Mouse (Mus musculus) intestine, embryonic 15.5 days (tissue): Measurements from ENCODE around the gene Nr1h5. TPM values are rescaled to one million over a fixed set of nuclear protein-coding genes. Genes with fewer than 3 reads are reported as not detected.

Experiments
- ATAC-seq: fragments of 200-750 bp; cut with Nextera tagmentation; 2 replicates; pipeline ENCODE4 v1.8.0; 2017; ENCODE audit warnings: moderate TSS enrichment, moderate library complexity
- H3K27ac ChIP-seq: fragments of 300-500 bp; sonication (generic); 2 replicates; pipeline ENCODE4 v1.5.1; 2015; ENCODE audit warnings: mild to moderate bottlenecking, inconsistent platforms
- H3K27me3 ChIP-seq: fragments of 300-500 bp; sonication (generic); replicated peaks from 2 replicates; pipeline ENCODE4 v1.6.1; 2015; ENCODE audit warnings: inconsistent platforms
- H3K36me3 ChIP-seq: fragments of 300-500 bp; sonication (generic); 2 replicates; pipeline ENCODE4 v1.6.1; 2015; ENCODE audit warnings: inconsistent platforms
- H3K4me1 ChIP-seq: fragments of 300-500 bp; sonication (generic); replicated peaks from 2 replicates; pipeline ENCODE4 v1.6.1; 2015; ENCODE audit warnings: inconsistent platforms
- H3K4me2 ChIP-seq: fragments of 300-500 bp; sonication (generic); replicated peaks from 2 replicates; pipeline ENCODE4 v1.6.1; 2015; ENCODE audit warnings: mild to moderate bottlenecking, inconsistent platforms
- H3K4me3 ChIP-seq: fragments of 300-500 bp; sonication (generic); replicated peaks from 2 replicates; pipeline ENCODE4 v1.5.1; 2015; ENCODE audit warnings: inconsistent platforms
- H3K9ac ChIP-seq: fragments of 300-500 bp; sonication (generic); 2 replicates; pipeline ENCODE4 v1.6.1; 2015; ENCODE audit warnings: inconsistent platforms
- H3K9me3 ChIP-seq: fragments of 300-500 bp; sonication (generic); 2 replicates; pipeline ENCODE4 v1.6.1; 2016; ENCODE audit warnings: inconsistent platforms
- WGBS: fragments of 180-500 bp; shearing (Covaris S2); methylation state at CpG from one replicate; pipeline ENCODE4 v1.1.7; 2015; 5-methylcytosine and 5-hydroxymethylcytosine counted together
- polyA plus RNA-seq: library from polyadenylated mRNA; unstranded; fragments of >200 nt; fragmentation: Nextera tagmentation; extraction: Ambion mirVana; gene quantifications from 2 replicates; pipeline ENCODE4 v1.2.1, GENCODE M21; 2015

Nr1h5 gene
- polyA plus RNA-seq, 1 experiment from 2014 or later: 0.06 TPM

DNA sequence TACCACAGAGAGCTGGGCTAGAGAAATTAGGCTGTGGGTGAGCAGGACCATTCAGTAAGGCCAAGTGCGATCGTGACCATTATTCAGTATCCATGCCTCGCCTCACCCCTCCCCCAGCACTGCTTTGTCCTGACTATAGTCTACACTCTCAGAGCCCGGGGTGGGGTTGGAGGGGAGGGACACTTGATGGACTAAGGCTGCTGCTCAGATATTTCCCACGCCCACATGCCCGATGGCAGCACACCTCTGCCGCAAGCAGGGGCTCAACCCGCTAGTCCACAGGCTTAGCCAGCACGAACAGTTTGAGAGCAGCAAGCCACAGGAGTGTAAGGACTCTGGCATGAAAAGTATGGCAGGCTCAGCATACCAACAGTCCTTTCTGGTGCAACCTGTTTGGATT lies 6.1 kb upstream of the Nr1h5 start:
- no peak overlapping the region for H3K4me2 ChIP-seq
- no peak overlapping the region for H3K27ac ChIP-seq
- no peak overlapping the region for H3K9ac ChIP-seq
- no peaks in the 10 kb centered on the region for H3K9me3 ChIP-seq
- H3K27me3 ChIP-seq: no peaks in the 10 kb centered on the region
- no peak; the same call in 1 of the 2 replicates for ATAC-seq
- H3K4me3 ChIP-seq: no peak overlapping the region
- 63% methylated on average over 9 of the region's 9 CpGs for WGBS
- H3K36me3 ChIP-seq: no peaks in the 10 kb centered on the region
- H3K4me1 ChIP-seq: no peaks in the 10 kb centered on the region; the same call in 1 of the 2 replicates

DNA sequence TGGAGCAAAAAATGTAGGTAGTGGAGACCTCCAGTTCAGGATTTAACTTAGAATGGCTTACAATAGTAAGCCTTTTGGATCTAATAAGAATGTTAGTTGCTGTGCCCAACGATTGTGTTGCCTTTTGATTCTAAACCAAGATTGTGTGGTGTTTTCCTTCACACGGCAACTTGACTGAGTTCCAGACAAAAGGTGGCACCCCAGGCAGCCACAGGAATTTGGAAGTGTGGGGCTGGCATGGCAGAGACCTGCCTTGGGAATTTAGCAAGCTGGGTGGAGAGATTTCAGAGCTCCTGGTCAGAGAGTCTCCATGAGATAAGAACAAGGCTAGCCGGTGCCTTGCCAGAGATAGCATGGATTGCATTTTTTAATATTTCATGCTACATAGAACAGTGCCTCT lies 8.3 kb downstream of the Nr1h5 start:
- ATAC-seq: no peak
- Histone ChIP-seq H3K4me2 (no peak overlapping the region), H3K27me3 (no peaks in the 10 kb centered on the region), H3K9me3 (no peaks in the 10 kb centered on the region), H3K27ac (no peak overlapping the region), H3K4me3 (no peak overlapping the region), H3K4me1 (no peaks in the 10 kb centered on the region), H3K9ac (no peak overlapping the region), H3K36me3 (no peaks in the 10 kb centered on the region)
- 70% methylated on average over 3 of the region's 3 CpGs for WGBS

DNA sequence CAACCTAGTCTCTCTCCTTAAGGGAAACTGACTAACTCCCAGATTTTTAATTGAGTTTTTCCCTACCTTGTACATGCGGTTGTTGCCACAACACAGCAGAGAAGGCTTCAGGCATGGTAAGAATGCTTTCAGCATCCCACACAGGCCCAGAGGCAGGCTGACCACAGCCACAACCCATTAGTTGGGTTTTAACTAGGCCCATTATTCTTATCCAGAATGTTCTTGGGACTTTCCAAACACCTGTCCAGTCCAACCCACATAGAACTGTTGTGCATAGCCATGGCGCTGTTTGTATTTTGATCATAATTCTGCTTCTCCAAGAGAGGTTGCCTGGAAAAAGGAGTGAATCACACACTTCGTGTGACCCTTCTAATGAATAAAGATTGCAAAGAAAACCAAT lies 8.8 kb downstream of the Nr1h5 start:
- Histone ChIP-seq H3K9me3 (no peaks in the 10 kb centered on the region), H3K27me3 (no peaks in the 10 kb centered on the region), H3K4me2 (no peak overlapping the region), H3K4me3 (no peak overlapping the region), H3K9ac (no peak overlapping the region), H3K36me3 (no peaks in the 10 kb centered on the region), H3K27ac (no peak overlapping the region), H3K4me1 (no peaks in the 10 kb centered on the region)
- 93% methylated on average over 3 of the region's 3 CpGs for WGBS
- no peak for ATAC-seq

DNA sequence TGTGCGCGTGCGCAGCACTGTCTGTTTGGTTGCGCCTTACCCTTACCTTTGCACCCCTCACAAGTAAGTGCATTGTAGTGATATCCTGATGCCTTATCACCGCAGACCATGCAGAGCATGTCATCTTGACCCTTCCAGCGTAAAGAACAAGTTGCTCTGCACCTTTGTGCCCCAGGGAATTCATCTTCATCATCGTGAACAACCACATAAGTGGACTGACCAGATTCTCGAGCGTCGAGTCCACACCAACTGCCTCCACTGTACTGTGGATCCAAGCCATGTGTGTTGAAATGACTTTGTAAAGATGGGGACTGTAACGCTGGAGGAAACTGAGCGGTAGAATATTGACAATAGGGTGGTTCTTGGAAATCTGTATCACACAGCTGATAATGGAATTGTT lies 9.5 kb downstream of the Nr1h5 start:
- WGBS: 91% methylated on average over 12 of the region's 12 CpGs
- Histone ChIP-seq H3K27me3 (no peaks in the 10 kb centered on the region), H3K4me3 (no peak overlapping the region), H3K4me2 (no peak overlapping the region), H3K9ac (no peak overlapping the region), H3K27ac (no peak overlapping the region), H3K36me3 (no peaks in the 10 kb centered on the region), H3K9me3 (no peaks in the 10 kb centered on the region), H3K4me1 (no peaks in the 10 kb centered on the region)
- no peak for ATAC-seq

DNA sequence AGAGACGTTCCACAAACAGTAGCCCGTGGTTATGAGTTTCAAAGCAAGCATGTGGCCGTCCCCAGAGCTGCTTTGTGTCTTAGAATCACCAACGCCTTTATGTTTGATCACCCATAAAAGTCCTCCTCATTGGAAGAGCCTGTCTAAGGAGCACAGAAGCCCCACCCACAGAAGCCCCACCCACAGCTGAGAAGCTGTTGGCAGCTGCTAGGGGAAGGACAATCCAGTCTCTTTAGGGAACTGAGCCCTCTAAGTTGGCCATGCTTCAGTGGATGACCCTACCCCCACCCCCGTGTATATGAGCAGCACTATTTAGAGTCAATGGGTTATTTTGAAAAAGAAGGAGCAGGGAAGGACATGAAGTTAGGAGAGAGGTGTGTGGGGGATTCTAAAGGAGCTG lies 17.1 kb downstream of the Nr1h5 start:
- Histone ChIP-seq H3K4me2 (no peak overlapping the region), H3K4me1 (no peaks in the 10 kb centered on the region), H3K36me3 (no peaks in the 10 kb centered on the region), H3K9me3 (no peaks in the 10 kb centered on the region), H3K4me3 (no peak overlapping the region), H3K27ac (no peak overlapping the region), H3K9ac (no peak overlapping the region), H3K27me3 (no peaks in the 10 kb centered on the region)
- no peak for ATAC-seq
- WGBS: 59% methylated on average over 5 of the region's 5 CpGs

DNA sequence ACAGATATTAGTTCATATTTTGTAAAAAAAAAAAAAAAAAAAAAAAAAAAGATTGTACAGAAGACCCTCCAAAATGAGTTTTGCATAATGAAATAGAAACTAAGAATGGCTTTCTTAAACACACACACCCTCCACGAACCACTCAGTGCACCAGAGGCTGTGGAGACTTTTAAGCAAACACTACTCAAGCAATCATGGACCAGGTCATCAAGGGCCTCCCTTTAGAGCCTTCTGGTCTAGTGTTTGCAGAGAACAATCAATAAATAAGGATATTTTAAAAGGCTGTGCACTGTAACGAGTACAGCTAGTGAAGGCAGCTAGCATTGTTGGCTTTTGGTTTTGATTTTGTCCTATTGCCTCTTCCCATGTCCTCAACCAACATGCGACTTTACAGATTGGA lies 17.6 kb downstream of the Nr1h5 start:
- Histone ChIP-seq H3K27me3 (no peaks in the 10 kb centered on the region), H3K4me1 (no peaks in the 10 kb centered on the region), H3K4me3 (no peak overlapping the region), H3K27ac (no peak overlapping the region), H3K4me2 (no peak overlapping the region), H3K9me3 (no peaks in the 10 kb centered on the region), H3K9ac (no peak overlapping the region), H3K36me3 (no peaks in the 10 kb centered on the region)
- WGBS: 68% methylated on average over 3 of the region's 3 CpGs
- no peak for ATAC-seq

DNA sequence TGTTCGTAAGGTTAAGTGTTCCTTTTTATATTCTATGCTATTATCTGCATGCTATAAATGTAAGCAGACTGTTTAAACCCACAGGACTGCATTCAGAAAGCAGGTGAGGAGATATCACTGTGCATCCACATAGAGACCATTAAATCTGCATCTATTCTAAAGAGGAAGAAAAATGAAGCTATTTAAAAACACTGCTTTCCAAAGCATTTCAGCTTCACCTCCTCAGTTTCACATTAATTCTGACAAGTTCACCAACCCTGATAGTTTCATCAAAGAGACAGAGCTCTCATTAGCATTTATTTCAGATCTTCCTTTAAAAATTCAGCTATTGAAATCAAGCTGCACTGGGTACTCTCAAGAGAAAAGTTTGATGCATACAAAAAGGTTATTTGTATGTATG lies 25.8 kb downstream of the Nr1h5 start:
- H3K9me3 ChIP-seq: no peaks in the 10 kb centered on the region
- no peak overlapping the region for H3K4me3 ChIP-seq
- 98% methylated on average over 1 of the region's 1 CpGs for WGBS
- no peak overlapping the region for H3K9ac ChIP-seq
- H3K36me3 ChIP-seq: no peaks in the 10 kb centered on the region
- no peak for ATAC-seq
- no peaks in the 10 kb centered on the region for H3K27me3 ChIP-seq
- no peak overlapping the region for H3K27ac ChIP-seq
- no peak overlapping the region for H3K4me2 ChIP-seq
- no peaks in the 10 kb centered on the region for H3K4me1 ChIP-seq

DNA sequence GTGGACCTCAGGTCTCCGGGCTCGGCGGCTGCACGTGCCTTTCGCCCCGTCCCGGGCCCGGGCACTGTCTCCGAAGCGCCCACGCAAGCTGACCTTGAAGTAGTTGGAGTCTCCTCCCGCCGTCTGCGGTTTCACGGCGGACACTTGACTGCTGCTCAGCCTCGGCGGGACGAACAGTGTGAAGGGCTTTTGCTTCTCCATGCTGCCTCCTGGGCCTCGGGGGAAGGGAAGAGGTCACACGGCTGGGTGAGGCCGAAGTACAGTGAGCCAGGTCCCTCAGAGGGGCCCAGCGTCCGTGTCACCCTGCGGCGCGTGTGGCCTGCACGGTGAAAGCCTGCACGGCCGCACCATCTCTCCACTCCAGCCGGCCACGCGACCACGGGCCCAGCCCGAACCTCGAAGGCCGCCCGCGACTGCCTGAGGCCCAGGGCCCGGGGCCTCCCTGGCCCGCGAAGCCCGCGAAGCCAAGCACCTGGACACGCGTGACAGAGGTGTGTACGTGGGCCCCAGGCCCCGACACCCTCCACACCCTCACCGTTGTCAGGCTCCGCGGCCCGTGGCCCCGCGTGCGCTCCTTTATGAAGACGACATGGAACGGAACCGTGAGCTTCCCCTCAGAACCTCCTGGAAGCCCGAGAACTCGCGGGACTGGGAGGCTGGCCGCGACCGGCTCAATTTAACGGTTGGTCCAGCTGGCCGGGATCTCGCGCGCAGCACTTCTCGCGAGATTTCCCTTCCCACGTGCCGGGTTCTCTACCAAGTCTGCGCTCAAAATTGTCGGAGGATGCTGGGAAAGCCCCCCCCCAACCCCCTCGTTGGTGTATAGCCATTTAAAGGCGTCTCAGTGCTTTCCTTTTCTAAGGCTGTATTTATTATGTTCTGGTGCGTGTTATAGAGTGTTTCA lies 28.2 kb downstream of the Nr1h5 start, which contains the start of gene Sycp1:
Gene Sycp1, minus strand, starts transcription at position 650 of the 904 bp plus-strand sequence.
- ATAC-seq: no peak
- no peaks in the 10 kb centered on the region for H3K36me3 ChIP-seq
- H3K4me2 ChIP-seq: no peak within 1 kb of the TSS
- H3K9ac ChIP-seq: no peak within 1 kb of the TSS
- H3K27me3 ChIP-seq: no peaks in the 10 kb centered on the region
- 92% methylated on average over 78 of the region's 78 CpGs for WGBS
- H3K4me3 ChIP-seq: no peak within 1 kb of the TSS
- H3K4me1 ChIP-seq: no peaks in the 10 kb centered on the region
- H3K9me3 ChIP-seq: no peaks in the 10 kb centered on the region
- H3K27ac ChIP-seq: no peak within 1 kb of the TSS

DNA sequence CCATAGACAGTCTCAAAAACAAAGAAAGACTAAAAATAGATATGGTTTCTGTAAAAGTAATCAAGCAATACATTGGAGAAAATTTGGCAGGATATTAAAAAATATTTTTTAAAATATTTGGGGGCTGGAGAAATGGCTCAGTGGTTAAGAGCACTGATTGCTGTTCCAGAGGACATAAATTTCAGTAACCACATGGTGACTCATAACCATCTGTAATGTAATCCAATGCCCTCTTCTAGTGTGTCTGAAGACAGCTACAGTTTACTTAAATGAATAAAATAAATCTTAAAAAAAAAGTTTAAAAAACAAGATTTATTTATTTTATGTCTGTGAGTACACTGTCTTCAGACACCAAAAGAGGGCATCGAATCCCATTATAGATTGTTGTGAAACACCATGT lies 64.8 kb downstream of the Nr1h5 start:
- H3K4me1 ChIP-seq: no peaks in the 10 kb centered on the region
- no peak overlapping the region for H3K4me2 ChIP-seq
- no peak for ATAC-seq
- H3K9ac ChIP-seq: no peak overlapping the region
- no peaks in the 10 kb centered on the region for H3K36me3 ChIP-seq
- no peaks in the 10 kb centered on the region for H3K27me3 ChIP-seq
- WGBS: 92% methylated on average over 1 of the region's 1 CpGs
- H3K27ac ChIP-seq: no peak overlapping the region
- no peak overlapping the region for H3K4me3 ChIP-seq
- H3K9me3 ChIP-seq: no peaks in the 10 kb centered on the region

Other genes with a start within 250 kb of the Nr1h5 start
- gene Tspan2, start 229.6 kb downstream of the Nr1h5 start, polyA plus RNA-seq: 15.2 and 15.4 TPM in 2 replicates
- gene Tshb, start 181.4 kb downstream of the Nr1h5 start, polyA plus RNA-seq: 0.11 and 0.27 TPM in 2 replicates
- not detected in 2 replicates for gene Sycp1, start 28.0 kb downstream of the Nr1h5 start, polyA plus RNA-seq
- gene Sike1, start 31.6 kb upstream of the Nr1h5 start, polyA plus RNA-seq: 46.6 and 51.9 TPM in 2 replicates
- gene Csde1, start 56.3 kb upstream of the Nr1h5 start, polyA plus RNA-seq: 268 and 301 TPM in 2 replicates
- 83.8 and 85.4 TPM in 2 replicates for gene Nras, start 94.2 kb upstream of the Nr1h5 start, polyA plus RNA-seq
- gene Ampd1, start 109.9 kb upstream of the Nr1h5 start, polyA plus RNA-seq: 0.15 and 0.34 TPM in 2 replicates
- gene Dennd2c, start 138.5 kb upstream of the Nr1h5 start, polyA plus RNA-seq: 3.0 and 3.1 TPM in 2 replicates
- gene Bcas2, start 207.5 kb upstream of the Nr1h5 start, polyA plus RNA-seq: 179 and 189 TPM in 2 replicates